Mouse (Mus musculus) thymus, adult 2 months (tissue): ENCODE measurements around the gene Prr29. TPM values are rescaled to one million over a fixed set of nuclear protein-coding genes. Genes with fewer than 3 reads are reported as not detected.

Source experiments
- DNase-seq: peaks from one replicate; pipeline ENCODE4 v3.0.0; 2021
- H3K27ac ChIP-seq: fragments of 200-500 bp; 2 replicates; pipeline ENCODE4 v1.5.1; 2012; ENCODE audit warnings: low read length, control low read depth; ENCODE audit not compliant: control insufficient read depth, insufficient read depth
- H3K27me3 ChIP-seq: fragments of 200-500 bp; 2 replicates; pipeline ENCODE4 v1.6.1; 2012; ENCODE audit warnings: mild to moderate bottlenecking, low read length, moderate library complexity, mixed read lengths; ENCODE audit not compliant: control insufficient read depth, insufficient read depth
- H3K36me3 ChIP-seq: fragments of 200-500 bp; 2 replicates; pipeline ENCODE4 v1.6.1; 2012; ENCODE audit warnings: mild to moderate bottlenecking, low read length, moderate library complexity; ENCODE audit not compliant: control insufficient read depth, insufficient read depth
- H3K4me1 ChIP-seq: fragments of 200-500 bp; replicated peaks from 2 replicates; pipeline ENCODE4 v1.6.1; 2012; ENCODE audit warnings: low read length; ENCODE audit not compliant: control insufficient read depth, insufficient read depth
- H3K4me3 ChIP-seq: fragments of 200-500 bp; 2 replicates; pipeline ENCODE4 v1.5.1; 2012; ENCODE audit warnings: mild to moderate bottlenecking, low read length, control low read depth, moderate library complexity; ENCODE audit not compliant: control insufficient read depth, insufficient read depth
- CTCF ChIP-seq: fragments of 200-500 bp; IDR thresholded peaks from 2 replicates; pipeline ENCODE4 v1.5.1; 2012; ENCODE audit warnings: mild to moderate bottlenecking, control low read depth, low read length, moderate library complexity, borderline replicate concordance; ENCODE audit not compliant: control insufficient read depth, poor library complexity, insufficient read depth; ENCODE audit errors: extremely low read depth
- POLR2A ChIP-seq: fragments of 200-500 bp; IDR thresholded peaks from 2 replicates; pipeline ENCODE4 v1.6.1; 2012; ENCODE audit warnings: mild to moderate bottlenecking, low read length, control low read depth, moderate library complexity; ENCODE audit not compliant: control insufficient read depth, poor library complexity, insufficient read depth; ENCODE audit errors: extremely low read depth
- WGBS: fragments of 180-500 bp; shearing (Covaris S2); methylation state at CpG from one replicate; pipeline ENCODE4 v1.1.7; 2018; 5-methylcytosine and 5-hydroxymethylcytosine counted together
- polyA plus RNA-seq: library from polyadenylated mRNA; depleted of rRNA; stranded (reverse); fragments of >200 nt; gene quantifications from 2 replicates; pipeline ENCODE4 v1.2.3, GENCODE M21; 2012

Gene Prr29
- polyA plus RNA-seq, 1 experiment = 30.1 TPM

- no peak for DNase-seq
- 96% methylated on average over 3 of the region's 3 CpGs for WGBS
- TF ChIP-seq CTCF (no peak), POLR2A (no peak)
- Histone ChIP-seq H3K27me3 (no peaks in the 10 kb centered on the region), H3K4me3 (no peak overlapping the region), H3K36me3 (peaks cover 5% of the 10 kb centered on the region), H3K27ac (no peak overlapping the region), H3K4me1 (no peaks in the 10 kb centered on the region)
Observed at GRCm38 (mm10) chr11:106410507-106410906, 45.2 kb downstream of the Prr29 start.

GRCm38 (mm10) chr11:106411157-106411556 is 45.9 kb downstream of the Prr29 start:
- TF ChIP-seq CTCF = no peak
- no peak for TF ChIP-seq POLR2A
- H3K27me3 ChIP-seq = no peaks in the 10 kb centered on the region
- no peak overlapping the region for H3K4me3 ChIP-seq
- no peaks in the 10 kb centered on the region for H3K4me1 ChIP-seq
- peaks cover 5% of the 10 kb centered on the region for H3K36me3 ChIP-seq
- no peak for DNase-seq
- H3K27ac ChIP-seq = no peak overlapping the region
- WGBS = 91% methylated on average over 2 of the region's 2 CpGs

- H3K27ac ChIP-seq = no peak overlapping the region
- H3K36me3 ChIP-seq = peaks cover 5% of the 10 kb centered on the region
- H3K27me3 ChIP-seq = no peaks in the 10 kb centered on the region
- 89% methylated on average over 3 of the region's 3 CpGs for WGBS
- TF ChIP-seq CTCF (no peak), POLR2A (no peak)
- no peak overlapping the region for H3K4me3 ChIP-seq
- H3K4me1 ChIP-seq = no peaks in the 10 kb centered on the region
- DNase-seq = no peak
Observed at GRCm38 (mm10) chr11:106412641-106413360, 47.5 kb downstream of the Prr29 start.

- 92% methylated on average over 3 of the region's 3 CpGs for WGBS
- no peak overlapping the region for H3K27ac ChIP-seq
Observed at GRCm38 (mm10) chr11:106416331-106416730, 51.1 kb downstream of the Prr29 start.

GRCm38 (mm10) chr11:106417860-106418259 is 52.6 kb downstream of the Prr29 start:
- Histone ChIP-seq H3K27ac (no peak overlapping the region), H3K36me3 (no peaks in the 10 kb centered on the region), H3K4me3 (no peak overlapping the region), H3K4me1 (peaks cover 10% of the 10 kb centered on the region), H3K27me3 (no peaks in the 10 kb centered on the region)
- DNase-seq = no peak
- TF ChIP-seq CTCF = no peak
- TF ChIP-seq POLR2A = no peak
- 96% methylated on average over 2 of the region's 2 CpGs for WGBS

More at GRCm38 (mm10) chr11:106416331-106416730, 51.1 kb downstream of the Prr29 start:
- Histone ChIP-seq H3K4me1 (peaks cover 10% of the 10 kb centered on the region), H3K4me3 (no peak overlapping the region), H3K36me3 (peaks cover 3% of the 10 kb centered on the region), H3K27me3 (no peaks in the 10 kb centered on the region)
- DNase-seq = no peak
- TF ChIP-seq CTCF = no peak
- TF ChIP-seq POLR2A = no peak

- H3K27me3 ChIP-seq = no peaks in the 10 kb centered on the region
- peak; percentile 80 for DNase-seq
- H3K27ac ChIP-seq = no peak overlapping the region
- H3K4me1 ChIP-seq = peaks cover 10% of the 10 kb centered on the region
- H3K4me3 ChIP-seq = no peak overlapping the region
- no peaks in the 10 kb centered on the region for H3K36me3 ChIP-seq
- TF ChIP-seq CTCF (no peak), POLR2A (no peak)
- WGBS = 84% methylated on average over 4 of the region's 4 CpGs
Observed at GRCm38 (mm10) chr11:106418622-106419196, 53.4 kb downstream of the Prr29 start.
